Mouse (Mus musculus) stomach, embryonic 15.5 days (tissue): ENCODE results near the gene Tppp3. TPM values are rescaled to one million over a fixed set of nuclear protein-coding genes. Genes with fewer than 3 reads are reported as not detected.

Experiments used
- ATAC-seq: fragments of 200-750 bp; cut with Nextera tagmentation; 2 replicates; pipeline ENCODE4 v1.8.0; 2017; ENCODE audit warnings: low read depth, moderate number of reproducible peaks, moderate TSS enrichment; ENCODE audit not compliant: insufficient read depth, low FRiP score
- H3K27ac ChIP-seq: fragments of 300-500 bp; sonication (generic); 2 replicates; pipeline ENCODE4 v1.5.1; 2015; ENCODE audit warnings: mild to moderate bottlenecking, inconsistent platforms
- H3K27me3 ChIP-seq: fragments of 300-500 bp; sonication (generic); replicated peaks from 2 replicates; pipeline ENCODE4 v1.6.1; 2015; ENCODE audit warnings: inconsistent platforms
- H3K36me3 ChIP-seq: fragments of 300-500 bp; sonication (generic); 2 replicates; pipeline ENCODE4 v1.6.1; 2015; ENCODE audit warnings: inconsistent platforms
- H3K4me1 ChIP-seq: fragments of 300-500 bp; sonication (generic); 2 replicates; pipeline ENCODE4 v1.6.1; 2015; ENCODE audit warnings: inconsistent platforms
- H3K4me2 ChIP-seq: fragments of 300-500 bp; sonication (generic); 2 replicates; pipeline ENCODE4 v1.6.1; 2015; ENCODE audit warnings: mild to moderate bottlenecking, inconsistent platforms
- H3K4me3 ChIP-seq: fragments of 300-500 bp; sonication (generic); replicated peaks from 2 replicates; pipeline ENCODE4 v1.5.1; 2015; ENCODE audit warnings: inconsistent platforms
- H3K9ac ChIP-seq: fragments of 300-500 bp; sonication (generic); 2 replicates; pipeline ENCODE4 v1.6.1; 2015; ENCODE audit warnings: inconsistent platforms
- H3K9me3 ChIP-seq: fragments of 300-500 bp; sonication (generic); 2 replicates; pipeline ENCODE4 v1.6.1; 2016; ENCODE audit warnings: inconsistent platforms
- WGBS: fragments of 180-500 bp; shearing (Covaris S2); methylation state at CpG from one replicate; pipeline ENCODE4 v1.1.7; 2015; 5-methylcytosine and 5-hydroxymethylcytosine counted together
- polyA plus RNA-seq: library from polyadenylated mRNA; unstranded; fragments of >200 nt; fragmentation: Nextera tagmentation; extraction: Ambion mirVana; gene quantifications from 2 replicates; pipeline ENCODE4 v1.2.1, GENCODE M21; 2015

The Tppp3 gene
- polyA plus RNA-seq, 1 experiment from 2014 or later: 45.5 TPM

GRCm38 (mm10) chr8:105473816-105474606 is 2.7 kb upstream of the Tppp3 start:
- H3K27ac ChIP-seq: no peak overlapping the region
- 36% methylated on average over 17 of the region's 17 CpGs for WGBS
- H3K27me3 ChIP-seq: 0 out of 2 replicates have a peak, but pooled peaks cover 2% of the 10 kb centered on the region
- no peak overlapping the region for H3K4me3 ChIP-seq
- ATAC-seq: no peak
- peaks cover 50% of the 10 kb centered on the region for H3K4me1 ChIP-seq
- peaks cover 4% of the 10 kb centered on the region; the same call in 1 of the 2 replicates for H3K36me3 ChIP-seq
- no peak overlapping the region for H3K9ac ChIP-seq
- H3K9me3 ChIP-seq: no peaks in the 10 kb centered on the region
- peak overlapping the region; percentile 14; the same call in 1 of the 2 replicates for H3K4me2 ChIP-seq

- Histone ChIP-seq H3K4me3 (no peak overlapping the region), H3K4me2 (no peak overlapping the region), H3K9ac (no peak overlapping the region), H3K9me3 (no peaks in the 10 kb centered on the region), H3K27me3 (0 out of 2 replicates have a peak, but pooled peaks cover 2% of the 10 kb centered on the region), H3K36me3 (peaks cover 4% of the 10 kb centered on the region; the same call in 1 of the 2 replicates), H3K4me1 (peaks cover 51% of the 10 kb centered on the region), H3K27ac (no peak overlapping the region)
- no peak for ATAC-seq
- 70% methylated on average over 9 of the region's 9 CpGs for WGBS
Measured at GRCm38 (mm10) chr8:105472983-105473382, 1.7 kb upstream of the Tppp3 start.

GRCm38 (mm10) chr8:105472414-105472932 is 1.1 kb upstream of the Tppp3 start:
- Histone ChIP-seq H3K9ac (no peak overlapping the region), H3K36me3 (peaks cover 4% of the 10 kb centered on the region; the same call in 1 of the 2 replicates), H3K27me3 (0 out of 2 replicates have a peak, but pooled peaks cover 2% of the 10 kb centered on the region), H3K9me3 (no peaks in the 10 kb centered on the region), H3K4me3 (no peak overlapping the region), H3K4me1 (peaks cover 49% of the 10 kb centered on the region), H3K27ac (no peak overlapping the region), H3K4me2 (no peak overlapping the region)
- ATAC-seq: no peak
- 54% methylated on average over 23 of the region's 23 CpGs for WGBS

DNA sequence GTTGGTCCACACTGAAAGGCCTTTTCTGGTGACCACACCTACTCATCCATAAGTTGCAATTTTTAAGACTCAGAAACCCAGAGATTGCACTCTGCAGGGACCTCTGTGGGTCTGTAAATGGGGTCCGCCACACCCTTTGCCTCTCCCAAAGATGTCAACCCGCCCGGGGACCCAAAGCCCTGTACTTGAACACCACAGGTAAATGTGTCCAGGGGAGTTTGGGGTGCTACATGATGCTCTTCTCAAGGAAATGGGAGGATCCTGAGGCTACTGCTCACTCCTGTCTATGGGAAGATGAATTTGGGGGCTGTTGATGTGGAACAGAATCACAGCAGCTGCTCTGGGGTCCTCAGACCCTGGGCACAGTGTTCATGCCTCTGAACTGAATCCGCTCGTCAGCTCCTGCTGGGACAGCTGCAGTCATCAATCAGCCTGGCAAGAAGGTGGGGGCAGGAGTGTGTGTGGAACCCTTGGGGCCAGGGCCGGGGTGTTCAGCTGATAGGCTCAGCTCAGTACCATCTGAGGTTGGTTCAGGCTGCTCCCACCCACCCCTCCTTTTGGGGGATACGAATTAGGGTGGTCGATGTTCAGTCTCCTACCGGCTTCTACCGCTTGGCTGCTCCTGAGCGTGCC is 529 bp downstream of the Tppp3 start:
- WGBS: 20% methylated on average over 10 of the region's 11 CpGs
- peak overlapping the region; percentile 51 for H3K4me2 ChIP-seq
- no peak; the same call in 1 of the 2 replicates for ATAC-seq
- no peak overlapping the region for H3K27ac ChIP-seq
- peaks cover 4% of the 10 kb centered on the region; the same call in 1 of the 2 replicates for H3K36me3 ChIP-seq
- peak overlapping the region; percentile 28 for H3K4me3 ChIP-seq
- no peaks in the 10 kb centered on the region for H3K9me3 ChIP-seq
- H3K9ac ChIP-seq: peak overlapping the region; percentile 5; the same call in 1 of the 2 replicates
- peaks cover 44% of the 10 kb centered on the region for H3K4me1 ChIP-seq
- 0 out of 2 replicates have a peak, but pooled peaks cover 2% of the 10 kb centered on the region for H3K27me3 ChIP-seq

DNA sequence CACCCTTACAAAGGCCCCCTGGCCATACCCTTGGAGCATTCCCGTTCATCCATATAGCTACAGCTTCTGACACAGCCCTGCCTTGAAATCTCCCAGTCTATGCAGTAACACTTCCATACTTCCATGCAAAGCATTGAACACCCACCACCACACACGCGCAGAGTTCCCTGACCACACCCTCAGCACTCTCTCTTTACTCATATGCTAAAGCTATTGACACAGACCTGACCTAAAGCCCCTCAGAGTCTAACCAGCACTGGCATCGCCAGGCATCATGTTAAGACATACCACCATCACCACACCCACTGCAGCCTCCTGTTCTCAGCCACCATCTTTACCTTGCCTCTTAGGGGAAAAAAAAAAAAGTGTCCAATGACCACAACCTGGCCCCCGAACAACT is 1.1 kb downstream of the Tppp3 start:
- Histone ChIP-seq H3K27ac (no peak overlapping the region), H3K4me2 (peak overlapping the region; percentile 51), H3K4me1 (peaks cover 43% of the 10 kb centered on the region), H3K4me3 (no peak overlapping the region), H3K36me3 (peaks cover 4% of the 10 kb centered on the region; the same call in 1 of the 2 replicates), H3K9me3 (no peaks in the 10 kb centered on the region), H3K9ac (no peak overlapping the region), H3K27me3 (0 out of 2 replicates have a peak, but pooled peaks cover 2% of the 10 kb centered on the region)
- no peak for ATAC-seq
- WGBS: 61% methylated on average over 5 of the region's 5 CpGs

- Histone ChIP-seq H3K9ac (no peak overlapping the region), H3K4me1 (peaks cover 39% of the 10 kb centered on the region), H3K27ac (no peak overlapping the region), H3K27me3 (0 out of 2 replicates have a peak, but pooled peaks cover 2% of the 10 kb centered on the region), H3K4me2 (peak overlapping the region; percentile 51; the same call in 1 of the 2 replicates), H3K4me3 (no peak overlapping the region), H3K36me3 (peaks cover 4% of the 10 kb centered on the region; the same call in 1 of the 2 replicates), H3K9me3 (no peaks in the 10 kb centered on the region)
- WGBS: 84% methylated on average over 5 of the region's 5 CpGs
- no peak for ATAC-seq
Measured at GRCm38 (mm10) chr8:105469816-105470215, 1.5 kb downstream of the Tppp3 start.

DNA sequence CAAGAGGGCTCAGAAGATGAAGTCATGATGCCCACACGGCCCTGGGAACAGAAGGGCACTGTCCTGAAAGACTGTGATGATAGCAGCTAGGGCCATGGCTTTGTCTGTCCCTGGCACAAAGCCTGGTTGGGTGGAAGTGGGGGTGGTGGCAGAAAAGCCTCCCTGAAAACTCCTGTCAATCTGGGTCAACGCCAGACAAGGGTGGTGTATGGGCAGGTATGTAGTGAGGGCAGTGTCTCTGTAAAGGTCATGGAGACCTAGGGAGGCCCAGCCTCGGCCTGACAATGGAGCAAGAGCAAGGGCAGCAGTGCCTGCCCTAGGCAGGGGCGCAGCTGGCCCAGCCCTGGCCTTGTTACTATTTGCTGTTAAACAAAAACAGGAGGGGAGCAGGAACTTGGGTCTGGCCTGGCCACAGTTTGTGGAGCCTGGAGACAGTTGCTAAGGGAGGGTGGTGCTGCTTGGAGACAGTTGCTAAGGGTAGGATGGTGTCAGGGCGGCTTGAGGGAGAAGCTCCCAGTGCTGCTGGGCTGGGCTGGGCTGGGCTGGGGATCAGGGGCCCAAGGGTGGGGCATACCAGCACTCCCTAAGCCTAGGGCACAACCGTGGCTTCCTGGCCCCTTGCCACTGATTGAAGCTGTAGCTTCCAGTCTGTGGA is 2.2 kb downstream of the Tppp3 start:
- Histone ChIP-seq H3K27me3 (0 out of 2 replicates have a peak, but pooled peaks cover 2% of the 10 kb centered on the region), H3K4me3 (no peak overlapping the region), H3K4me1 (peaks cover 33% of the 10 kb centered on the region), H3K36me3 (peaks cover 4% of the 10 kb centered on the region; the same call in 1 of the 2 replicates), H3K9me3 (no peaks in the 10 kb centered on the region), H3K27ac (no peak overlapping the region), H3K4me2 (no peak overlapping the region), H3K9ac (no peak overlapping the region)
- 46% methylated on average over 6 of the region's 6 CpGs for WGBS
- peak; percentile 33; the same call in 1 of the 2 replicates for ATAC-seq

DNA sequence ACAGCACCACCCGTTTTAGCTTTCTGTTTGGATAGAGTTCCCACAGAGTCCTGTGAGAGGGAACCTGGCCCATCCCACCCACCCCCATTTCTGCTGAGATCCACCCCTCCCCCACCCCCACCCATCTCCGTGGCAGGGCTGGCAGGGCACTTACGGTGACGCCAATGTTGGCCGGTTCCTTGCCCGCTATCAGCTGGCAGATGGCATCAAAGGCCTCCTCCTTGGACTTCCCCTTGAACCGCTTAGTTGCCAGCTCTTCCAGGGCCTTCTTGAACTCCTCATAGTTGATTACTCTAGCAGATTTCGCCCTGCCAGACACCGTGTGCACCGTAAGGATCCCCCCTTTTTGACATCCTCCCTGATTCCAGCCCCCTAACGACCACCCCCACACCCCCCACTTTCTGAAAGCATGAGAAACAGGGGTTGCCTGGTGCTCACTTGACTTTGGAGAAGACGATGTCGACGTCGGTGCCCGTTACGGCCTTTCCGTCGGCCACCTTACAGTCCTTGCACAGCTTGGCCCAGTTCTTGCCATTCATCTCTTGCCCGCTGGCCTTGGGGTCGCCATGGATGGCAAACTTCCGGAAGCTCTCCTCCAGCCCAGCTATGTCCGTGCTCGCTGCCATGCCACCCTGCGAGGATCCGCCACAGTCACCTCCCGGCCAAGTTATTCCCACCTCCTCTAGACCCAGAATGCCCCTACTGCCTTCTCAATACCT is 3.2 kb downstream of the Tppp3 start:
- no peak overlapping the region for H3K27ac ChIP-seq
- no peak overlapping the region for H3K4me3 ChIP-seq
- no peak for ATAC-seq
- H3K36me3 ChIP-seq: no peaks in the 10 kb centered on the region
- H3K9ac ChIP-seq: no peak overlapping the region
- H3K4me2 ChIP-seq: no peak overlapping the region
- 0 out of 2 replicates have a peak, but pooled peaks cover 2% of the 10 kb centered on the region for H3K27me3 ChIP-seq
- 88% methylated on average over 27 of the region's 27 CpGs for WGBS
- peaks cover 27% of the 10 kb centered on the region for H3K4me1 ChIP-seq
- H3K9me3 ChIP-seq: no peaks in the 10 kb centered on the region

DNA sequence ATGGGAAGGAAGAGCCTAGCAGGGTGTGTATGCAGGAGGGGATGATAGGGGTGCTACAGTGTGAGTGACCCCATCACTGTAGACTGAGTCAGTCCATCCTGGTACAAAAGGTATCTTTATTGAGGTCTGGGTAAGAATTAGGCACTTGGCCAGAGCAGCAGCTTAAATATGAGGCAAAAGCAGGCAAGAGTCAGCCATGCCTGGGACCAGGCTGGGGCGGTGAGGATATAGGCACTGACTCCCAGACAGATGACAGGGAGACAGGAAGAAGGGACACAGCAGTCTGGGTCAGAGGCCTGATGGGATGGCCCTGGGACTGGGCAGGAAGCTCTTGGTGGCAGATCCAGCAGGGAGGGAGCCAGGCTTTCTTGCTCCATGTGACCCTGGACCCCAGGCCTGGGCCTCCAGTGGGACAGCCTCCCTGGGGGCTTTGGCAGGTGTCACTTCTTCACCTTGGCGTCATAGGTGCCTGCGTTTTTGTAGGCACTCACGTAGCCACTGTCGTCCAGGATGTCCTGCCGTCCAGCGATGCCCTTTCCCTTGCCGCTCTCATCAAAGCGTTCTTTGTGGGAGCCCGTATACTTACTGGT is 3.8 kb downstream of the Tppp3 start:
- H3K27ac ChIP-seq: no peak overlapping the region
- WGBS: 94% methylated on average over 10 of the region's 10 CpGs
- no peak overlapping the region for H3K9ac ChIP-seq
- H3K9me3 ChIP-seq: no peaks in the 10 kb centered on the region
- H3K4me3 ChIP-seq: no peak overlapping the region
- H3K36me3 ChIP-seq: no peaks in the 10 kb centered on the region
- no peak overlapping the region for H3K4me2 ChIP-seq
- ATAC-seq: no peak
- 0 out of 2 replicates have a peak, but pooled peaks cover under 1% of the 10 kb centered on the region for H3K27me3 ChIP-seq
- H3K4me1 ChIP-seq: peaks cover 27% of the 10 kb centered on the region

DNA sequence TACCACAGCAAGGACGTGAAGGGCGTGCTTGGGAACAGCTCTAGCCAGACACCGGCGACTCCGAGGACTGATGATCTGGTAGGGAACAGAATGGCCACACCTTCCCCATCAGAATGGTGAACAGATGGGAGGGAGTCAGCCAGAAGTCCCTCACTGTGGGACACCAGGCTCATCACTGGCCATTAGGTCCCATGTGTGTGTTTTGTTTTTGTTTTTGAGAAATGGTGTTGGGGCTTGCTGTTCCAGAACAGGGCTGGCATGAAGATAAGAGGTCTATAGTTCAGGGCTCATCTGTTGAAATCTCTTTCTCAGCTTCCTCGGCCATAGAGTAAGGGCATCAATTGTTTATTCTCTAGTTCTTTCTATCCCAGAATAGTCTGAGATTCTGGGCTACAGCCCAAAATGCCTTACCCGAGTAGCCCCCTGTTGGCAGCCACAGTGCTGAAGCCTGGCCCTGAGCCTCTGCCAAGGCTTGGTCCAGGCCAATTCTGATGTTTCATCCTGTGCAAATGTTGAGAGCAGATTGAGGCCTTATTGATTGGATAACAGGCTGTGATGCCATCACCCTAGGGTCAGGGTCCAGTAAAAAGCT is 4.5 kb downstream of the Tppp3 start:
- Histone ChIP-seq H3K27ac (no peak overlapping the region), H3K9me3 (no peaks in the 10 kb centered on the region), H3K27me3 (no peaks in the 10 kb centered on the region), H3K4me1 (peaks cover 26% of the 10 kb centered on the region), H3K4me3 (no peak overlapping the region), H3K36me3 (no peaks in the 10 kb centered on the region), H3K9ac (no peak overlapping the region), H3K4me2 (no peak overlapping the region)
- WGBS: 66% methylated on average over 7 of the region's 7 CpGs
- no peak for ATAC-seq
